Mouse (Mus musculus): Measurements from ENCODE around the gene Met.

Met gene

GRCm38 (mm10) chr6:17549645-17550044, 86.0 kb downstream of the Met start:
- no peak for DNase-seq (ENCODE audit: low spot score in 2 of 2)

- no peak for DNase-seq (ENCODE audit: low spot score in 2 of 2)
Measured at GRCm38 (mm10) chr6:17554263-17554662, 90.7 kb downstream of the Met start.

- DNase-seq (ENCODE audit: low spot score in 2 of 2), result no peak
Measured at GRCm38 (mm10) chr6:17554757-17555156, 91.2 kb downstream of the Met start.

GRCm38 (mm10) chr6:17555719-17556118, 92.1 kb downstream of the Met start:
- DNase-seq (ENCODE audit: low spot score in 2 of 2), result no peak

- DNase-seq (ENCODE audit: low spot score in 2 of 2), result no peak
Measured at GRCm38 (mm10) chr6:17559657-17560056, 96.1 kb downstream of the Met start.

- no peak for DNase-seq (ENCODE audit: low spot score in 2 of 2)
Measured at GRCm38 (mm10) chr6:17561347-17561746, 97.7 kb downstream of the Met start.

- DNase-seq (ENCODE audit: low spot score in 2 of 2), result no peak
Measured at GRCm38 (mm10) chr6:17561886-17562285, 98.3 kb downstream of the Met start.

GRCm38 (mm10) chr6:17562472-17563088, 99.0 kb downstream of the Met start:
- no peak for DNase-seq (ENCODE audit: low spot score in 2 of 2)

- no peak for DNase-seq (ENCODE audit: low spot score in 2 of 2)
Measured at GRCm38 (mm10) chr6:17568702-17569352, 105.2 kb downstream of the Met start.

- no peak for DNase-seq (ENCODE audit: low spot score in 2 of 2)
Measured at GRCm38 (mm10) chr6:17573227-17573626, 109.6 kb downstream of the Met start.

GRCm38 (mm10) chr6:17573732-17574131, 110.1 kb downstream of the Met start:
- DNase-seq (ENCODE audit: low spot score in 2 of 2), result no peak

- no peak for DNase-seq (ENCODE audit: low spot score in 2 of 2)
Measured at GRCm38 (mm10) chr6:17578092-17578760, 114.6 kb downstream of the Met start.

GRCm38 (mm10) chr6:17580349-17580748, 116.7 kb downstream of the Met start:
- DNase-seq (ENCODE audit: low spot score in 2 of 2), result no peak

- DNase-seq (ENCODE audit: low spot score in 2 of 2), result no peak
Measured at GRCm38 (mm10) chr6:17583982-17584381, 120.4 kb downstream of the Met start.

GRCm38 (mm10) chr6:17589049-17589952, 125.7 kb downstream of the Met start:
- DNase-seq (ENCODE audit: low spot score in 2 of 2), result peak; percentile 64 to 83

GRCm38 (mm10) chr6:17589953-17590627, 126.5 kb downstream of the Met start:
- DNase-seq (ENCODE audit: low spot score in 2 of 2), result no peak

- no peak for DNase-seq (ENCODE audit: low spot score in 2 of 2)
Measured at GRCm38 (mm10) chr6:17593971-17594370, 130.4 kb downstream of the Met start.

GRCm38 (mm10) chr6:17595712-17596462, 132.3 kb downstream of the Met start:
- DNase-seq (ENCODE audit: low spot score in 2 of 2), result no peak

GRCm38 (mm10) chr6:17599373-17599772, 135.8 kb downstream of the Met start:
- DNase-seq (ENCODE audit: low spot score in 2 of 2), result no peak

GRCm38 (mm10) chr6:17601526-17601925, 137.9 kb downstream of the Met start:
- no peak for DNase-seq (ENCODE audit: low spot score in 2 of 2)

GRCm38 (mm10) chr6:17606915-17607314, 143.3 kb downstream of the Met start:
- no peak for DNase-seq (ENCODE audit: low spot score in 2 of 2)
